Comparison of ENCODE assay signal across 25 mouse cellular contexts in the genomic region with DNA sequence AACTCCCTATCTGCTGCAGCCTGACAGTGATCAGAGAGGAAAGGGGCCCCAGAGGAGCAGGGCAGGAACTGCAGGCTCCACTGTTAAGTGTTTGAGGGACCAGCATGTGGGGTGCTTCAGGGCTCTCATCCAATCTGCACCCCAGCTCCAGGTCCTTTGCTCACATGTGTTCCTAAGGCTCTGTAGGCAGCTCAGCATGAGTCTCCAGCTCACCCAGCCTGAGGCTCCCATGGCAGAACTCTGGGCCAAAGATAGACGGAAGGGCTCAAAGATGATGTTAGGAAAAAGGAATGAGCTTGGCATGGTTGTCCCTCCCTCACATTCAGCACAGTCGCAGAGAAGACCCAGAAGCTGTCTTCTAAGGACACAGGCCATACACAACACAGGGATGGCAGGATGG. TPM values are rescaled to one million over a fixed set of nuclear protein-coding genes. Genes with fewer than 3 reads are reported as not detected.
DNase-seq lines count a peak whose midpoint lies in the region; ATAC-seq and TF ChIP-seq lines count a peak whose summit lies in the region.
"Had no signal": no experiment of that assay in that cellular context is flagged by ENCODE, and none has a peak within 500 bp of the region (broad histone marks: within the 10 kb centered on the region; RNA-seq: fewer than 3 reads in every experiment).

No protein-coding gene starts in this region.

- no peaks in the 10 kb centered on the region for H3K9me3 ChIP-seq in heart, embryonic 15.5 days (replicated peaks)
- H3K9me3 ChIP-seq in stomach, postnatal 0 days (ENCODE audit: control insufficient read depth, low read length): no peaks in the 10 kb centered on the region
- H3K9me3 ChIP-seq: heart, embryonic 13.5 days; liver, embryonic 12.5 days; lung, embryonic 15.5 days had no signal

- ATAC-seq in heart, embryonic 15.5 days (replicated peaks; ENCODE audit: insufficient number of reproducible peaks, insufficient read depth, low FRiP score, low read depth): no peak
- no peak for ATAC-seq in stomach, postnatal 0 days (ENCODE audit: low FRiP score, low TSS enrichment)
- ATAC-seq: activated CD4-positive, CD25-positive, alpha-beta regulatory T cell, adult 4 months; forebrain, postnatal 0 days; hindbrain, embryonic 16.5 days; liver, embryonic 12.5 days had no signal

- H3K4me3 ChIP-seq in heart, embryonic 15.5 days: no peak overlapping the region
- no peak overlapping the region for H3K4me3 ChIP-seq in stomach, postnatal 0 days (ENCODE audit: low read depth, low read length)
- H3K4me3 ChIP-seq: heart, embryonic 13.5 days; liver, embryonic 12.5 days; lung, embryonic 15.5 days had no signal

- H3K27ac ChIP-seq in heart, embryonic 15.5 days: 0 out of 2 replicates have a peak overlapping the region, but pooled peaks have one; percentile 2
- no peak overlapping the region for H3K27ac ChIP-seq in stomach, postnatal 0 days (replicated peaks)
- H3K27ac ChIP-seq: heart, embryonic 13.5 days; liver, embryonic 12.5 days; lung, embryonic 15.5 days had no signal

- H3K4me1 ChIP-seq in heart, embryonic 15.5 days (replicated peaks): peaks cover 19% of the 10 kb centered on the region
- H3K4me1 ChIP-seq in stomach, postnatal 0 days (replicated peaks; ENCODE audit: control insufficient read depth, insufficient read depth): no peaks in the 10 kb centered on the region; the same call in 1 of the 2 replicates

- H3K36me3 ChIP-seq in heart, embryonic 15.5 days: no peaks in the 10 kb centered on the region
- no peaks in the 10 kb centered on the region for H3K36me3 ChIP-seq in stomach, postnatal 0 days (ENCODE audit: control insufficient read depth, insufficient read depth, low read length)
- H3K36me3 ChIP-seq: heart, embryonic 13.5 days; liver, embryonic 12.5 days; lung, embryonic 15.5 days had no signal

- DNase-seq in cerebellum, adult 9-11 months: peak; percentile 47
- DNase-seq in cerebellum, adult 11 months: no peak
- DNase-seq in heart, adult 8-10 months (ENCODE audit: low spot score): no peak
- peak; percentile 46 for DNase-seq in lung, postnatal 10 days
- DNase-seq in lung, postnatal 25 days (ENCODE audit: low spot score): no peak
- no peak for DNase-seq in stomach, postnatal 0 days (ENCODE audit: low spot score)
- DNase-seq in urinary bladder, postnatal 36 days (ENCODE audit: low spot score in 2 of 2): no peak
- DNase-seq: adrenal gland, postnatal 14 days; cerebellum, postnatal 14 days; forebrain, postnatal 0 days; kidney, adult 2 months; kidney, postnatal 14 days; layer of hippocampus, adult 9-11 months; right cerebral cortex, adult 18-20 months; thymus, adult 18-20 months had no signal

- peak; percentile 27 for TF ChIP-seq CTCF in stomach, postnatal 0 days (IDR thresholded peaks at IDR 0.05; ENCODE audit: low read depth)

- no peaks in the 10 kb centered on the region for H3K27me3 ChIP-seq in heart, embryonic 15.5 days
- H3K27me3 ChIP-seq in stomach, postnatal 0 days (ENCODE audit: control insufficient read depth, insufficient read depth, low read length): no peaks in the 10 kb centered on the region
- H3K27me3 ChIP-seq: heart, embryonic 13.5 days; liver, embryonic 12.5 days; lung, embryonic 15.5 days; Patski had no signal

- TF ChIP-seq EP300 in stomach, postnatal 0 days (optimal IDR thresholded peaks at IDR 0.05): no peak

- no peak overlapping the region for H3K9ac ChIP-seq in heart, embryonic 15.5 days
- H3K9ac ChIP-seq in stomach, postnatal 0 days (ENCODE audit: low read length): no peak overlapping the region
- H3K9ac ChIP-seq: forebrain, postnatal 0 days; heart, embryonic 13.5 days; liver, embryonic 12.5 days; lung, embryonic 15.5 days had no signal

- no peak overlapping the region for H3K4me2 ChIP-seq in heart, embryonic 15.5 days
- no peak overlapping the region for H3K4me2 ChIP-seq in stomach, postnatal 0 days (replicated peaks; ENCODE audit: low read depth)
- H3K4me2 ChIP-seq: heart, embryonic 13.5 days; liver, embryonic 12.5 days; lung, embryonic 15.5 days had no signal

- WGBS in heart, embryonic 15.5 days: 38% methylated on average over 2 of the region's 2 CpGs
- 55% methylated on average over 2 of the region's 2 CpGs for WGBS in stomach, postnatal 0 days

RNA-seq across cellular contexts. Expression of a gene that starts 16.0 kb away (rescaled TPM):
- polyA plus RNA-seq in heart, embryonic 15.5 days (2015; fragmentation: Nextera tagmentation; extraction: Ambion mirVana): not detected in 2 replicates
- not detected for total RNA-seq in heart, adult 8-10 months (2022)
- polyA plus RNA-seq in stomach, postnatal 0 days (2015; fragmentation: Nextera tagmentation; extraction: Ambion mirVana): not detected in 2 replicates
- total RNA-seq: adrenal gland, postnatal 14 days; forebrain, postnatal 0 days; gastrocnemius, adult 18-20 months; left cerebral cortex, postnatal 10 days; midbrain, postnatal 0 days had no signal
- polyA plus RNA-seq: activated CD4-positive, CD25-positive, alpha-beta regulatory T cell, adult 4 months; forebrain, postnatal 0 days; heart, embryonic 13.5 days; kidney, adult 2 months; liver, embryonic 12.5 days; lung, embryonic 15.5 days; midbrain, postnatal 0 days; Patski had no signal

RNA-seq across cellular contexts. Expression of a gene that starts 30.0 kb away (rescaled TPM):
- 1.4 and 1.7 TPM in 2 replicates for polyA plus RNA-seq in heart, embryonic 15.5 days (2015; fragmentation: Nextera tagmentation; extraction: Ambion mirVana)
- total RNA-seq in heart, adult 8-10 months (2022): 1 to 10 TPM; 1.7 to 2.9 (median 2.5) TPM
- polyA plus RNA-seq in stomach, postnatal 0 days (2015; fragmentation: Nextera tagmentation; extraction: Ambion mirVana): 9.3 and 9.8 TPM in 2 replicates
- polyA plus RNA-seq: activated CD4-positive, CD25-positive, alpha-beta regulatory T cell, adult 4 months; liver, embryonic 12.5 days had no signal

RNA-seq across cellular contexts. Expression of a gene that starts 46.8 kb away (rescaled TPM):
- 4.6 and 7.4 TPM in 2 replicates for polyA plus RNA-seq in heart, embryonic 15.5 days (2015; fragmentation: Nextera tagmentation; extraction: Ambion mirVana)
- total RNA-seq in heart, adult 8-10 months (2022): 1 to 10 TPM; 1.7 to 4.7 (median 2.5) TPM
- polyA plus RNA-seq in stomach, postnatal 0 days (2015; fragmentation: Nextera tagmentation; extraction: Ambion mirVana): 5.3 and 5.8 TPM in 2 replicates

Comparison
In these comparisons a context has a peak if more than half of its experiments do, and no peak if none do; other contexts are left out.
1. DNase-seq: peak in cerebellum, adult 9-11 months (single experiment) and lung, postnatal 10 days (single experiment); none in cerebellum, adult 11 months (single experiment), heart, adult 8-10 months (single experiment), lung, postnatal 25 days (single experiment), stomach, postnatal 0 days (single experiment) and urinary bladder, postnatal 36 days (0 of 2).